Mouse (Mus musculus) heart, embryonic 12.5 days (tissue): Measurements from ENCODE around the gene Ngfr. TPM values are rescaled to one million over a fixed set of nuclear protein-coding genes. Genes with fewer than 3 reads are reported as not detected.
A peak's percentile ranks its signal among the peaks of the same experiment; 100 is the strongest.

ENCODE experiments used
- ATAC-seq: fragments of 200-750 bp; cut with Nextera tagmentation; 2 replicates; pipeline ENCODE4 v1.8.0; 2017; ENCODE audit warnings: moderate TSS enrichment, moderate library complexity; ENCODE audit not compliant: insufficient number of reproducible peaks, low FRiP score
- H3K27ac ChIP-seq: fragments of 300-500 bp; sonication (generic); 2 replicates; pipeline ENCODE4 v1.5.1; 2016; ENCODE audit warnings: mild to moderate bottlenecking, moderate library complexity; ENCODE audit not compliant: poor library complexity, severe bottlenecking
- H3K27me3 ChIP-seq: fragments of 300-500 bp; sonication (generic); replicated peaks from 2 replicates; pipeline ENCODE4 v1.6.1; 2016; ENCODE audit warnings: mild to moderate bottlenecking, moderate library complexity
- H3K36me3 ChIP-seq: fragments of 300-500 bp; sonication (generic); 2 replicates; pipeline ENCODE4 v1.6.1; 2016; ENCODE audit warnings: mild to moderate bottlenecking, moderate library complexity
- H3K4me1 ChIP-seq: fragments of 300-500 bp; sonication (generic); replicated peaks from 2 replicates; pipeline ENCODE4 v1.6.1; 2016; ENCODE audit warnings: mild to moderate bottlenecking
- H3K4me2 ChIP-seq: fragments of 300-500 bp; sonication (generic); 2 replicates; pipeline ENCODE4 v1.6.1; 2016; ENCODE audit warnings: mild to moderate bottlenecking, moderate library complexity
- H3K4me3 ChIP-seq: fragments of 300-500 bp; sonication (generic); 2 replicates; pipeline ENCODE4 v1.5.1; 2016; ENCODE audit warnings: mild to moderate bottlenecking
- H3K9ac ChIP-seq: fragments of 300-500 bp; sonication (generic); 2 replicates; pipeline ENCODE4 v1.6.1; 2016; ENCODE audit warnings: mild to moderate bottlenecking, moderate library complexity
- H3K9me3 ChIP-seq: fragments of 300-500 bp; sonication (generic); replicated peaks from 2 replicates; pipeline ENCODE4 v1.6.1; 2016; ENCODE audit warnings: mild to moderate bottlenecking, moderate library complexity
- whole genome bisulfite sequencing: fragments of 180-500 bp; shearing (Covaris S2); methylation state at CpG from one replicate; pipeline ENCODE4 v1.1.7; 2016; 5-methylcytosine and 5-hydroxymethylcytosine counted together
- polyA plus RNA-seq: library from polyadenylated mRNA; unstranded; fragments of >200 nt; fragmentation: Nextera tagmentation; extraction: Ambion mirVana; gene quantifications from 2 replicates; pipeline ENCODE4 v1.2.1, GENCODE M21; 2016

The Ngfr gene
- polyA plus RNA-seq, 1 experiment from 2014 or later = 3.9 TPM

- H3K36me3 ChIP-seq = no peaks in the 10 kb centered on the region
- no peaks in the 10 kb centered on the region for H3K9me3 ChIP-seq
- H3K4me3 ChIP-seq = no peak overlapping the region
- H3K27me3 ChIP-seq = peaks cover 19% of the 10 kb centered on the region
- 28% methylated on average over 18 of the region's 18 CpGs for WGBS
- no peak overlapping the region for H3K9ac ChIP-seq
- no peak for ATAC-seq
- H3K27ac ChIP-seq = no peak overlapping the region
- peak overlapping the region; percentile 28 for H3K4me2 ChIP-seq
- peaks cover 22% of the 10 kb centered on the region for H3K4me1 ChIP-seq
Measured at GRCm38 (mm10) chr11:95540637-95541385, 46.7 kb downstream of the Ngfr start.

DNA sequence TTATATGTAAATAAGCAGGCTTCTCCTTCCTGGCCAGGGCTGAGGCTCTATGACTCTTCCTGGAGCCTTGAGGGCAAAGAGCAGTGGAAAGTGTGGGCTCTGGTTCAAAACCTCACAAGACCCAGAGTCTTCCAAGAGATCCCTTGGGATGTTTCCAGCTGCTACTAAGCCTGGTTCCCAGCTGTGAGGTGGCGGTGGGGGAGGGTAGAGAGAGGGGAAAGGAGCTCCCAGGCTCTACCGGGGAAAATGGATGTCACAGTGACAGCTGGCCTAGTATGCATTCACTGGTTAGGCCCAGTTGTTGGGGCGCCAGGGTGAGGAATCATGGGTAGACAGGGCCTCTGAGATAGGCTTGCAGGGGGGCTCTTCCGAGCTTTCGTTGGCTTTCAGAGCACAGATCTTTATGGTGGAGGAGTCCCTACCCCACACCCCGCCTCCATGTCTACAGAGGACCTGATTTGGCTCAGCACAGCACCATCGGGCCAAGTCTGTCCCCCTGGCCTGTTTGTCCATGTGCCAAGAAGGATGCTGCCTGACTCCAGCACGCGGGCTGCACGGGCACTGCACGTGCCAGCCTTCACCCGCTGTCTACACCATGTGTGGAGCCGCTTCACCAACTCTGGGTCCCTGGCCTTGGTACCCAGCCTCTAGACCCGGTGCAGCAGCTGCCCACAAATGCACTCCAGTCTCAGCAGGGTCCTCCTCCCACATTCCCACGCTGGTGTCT, 49.0 kb downstream of the Ngfr start:
- ATAC-seq = no peak
- no peak overlapping the region for H3K9ac ChIP-seq
- H3K27me3 ChIP-seq = peaks cover 31% of the 10 kb centered on the region
- H3K4me2 ChIP-seq = no peak overlapping the region
- WGBS = 75% methylated on average over 15 of the region's 15 CpGs
- H3K4me1 ChIP-seq = peaks cover 19% of the 10 kb centered on the region
- no peaks in the 10 kb centered on the region for H3K9me3 ChIP-seq
- H3K27ac ChIP-seq = no peak overlapping the region
- H3K36me3 ChIP-seq = no peaks in the 10 kb centered on the region
- H3K4me3 ChIP-seq = no peak overlapping the region

- no peak overlapping the region for H3K9ac ChIP-seq
- peaks cover 27% of the 10 kb centered on the region for H3K27me3 ChIP-seq
- 19% methylated on average over 24 of the region's 24 CpGs for WGBS
- H3K4me3 ChIP-seq = no peak overlapping the region
- ATAC-seq = peak; percentile 76
- no peaks in the 10 kb centered on the region for H3K36me3 ChIP-seq
- no peaks in the 10 kb centered on the region for H3K4me1 ChIP-seq
- no peaks in the 10 kb centered on the region for H3K9me3 ChIP-seq
- H3K4me2 ChIP-seq = peak overlapping the region; percentile 48
- no peak overlapping the region for H3K27ac ChIP-seq
Measured at GRCm38 (mm10) chr11:95533484-95534160, 53.9 kb downstream of the Ngfr start.

GRCm38 (mm10) chr11:95532353-95533072, 55.0 kb downstream of the Ngfr start:
- no peaks in the 10 kb centered on the region for H3K9me3 ChIP-seq
- H3K9ac ChIP-seq = no peak overlapping the region
- no peak for ATAC-seq
- no peaks in the 10 kb centered on the region for H3K36me3 ChIP-seq
- no peak overlapping the region for H3K4me3 ChIP-seq
- no peaks in the 10 kb centered on the region for H3K4me1 ChIP-seq
- no peak overlapping the region for H3K4me2 ChIP-seq
- H3K27me3 ChIP-seq = peaks cover 27% of the 10 kb centered on the region
- WGBS = 66% methylated on average over 13 of the region's 13 CpGs
- no peak overlapping the region for H3K27ac ChIP-seq

DNA sequence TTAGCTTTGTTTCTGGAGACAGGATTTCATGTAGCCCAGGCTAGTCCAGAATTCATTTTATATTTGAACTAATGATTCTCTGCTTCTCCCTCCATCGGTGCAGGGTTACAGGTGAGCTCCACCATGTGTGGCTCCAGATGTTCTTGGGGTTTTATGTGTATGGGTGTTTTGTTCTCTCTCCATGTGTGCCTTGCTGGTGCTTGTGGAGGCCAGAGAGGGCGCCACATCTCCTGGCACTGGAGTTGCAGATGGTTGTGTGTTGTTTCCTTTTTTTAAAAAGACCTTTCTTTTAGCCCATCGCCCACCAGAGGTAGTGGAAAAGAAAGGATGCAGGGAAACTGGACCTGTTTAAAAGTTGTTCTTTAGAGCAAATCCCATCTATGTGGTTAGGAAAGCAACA, 59.3 kb downstream of the Ngfr start:
- no peak overlapping the region for H3K4me2 ChIP-seq
- no peak overlapping the region for H3K4me3 ChIP-seq
- 80% methylated on average over 3 of the region's 3 CpGs for WGBS
- no peaks in the 10 kb centered on the region for H3K9me3 ChIP-seq
- no peak overlapping the region for H3K27ac ChIP-seq
- no peaks in the 10 kb centered on the region for H3K4me1 ChIP-seq
- H3K27me3 ChIP-seq = peaks cover 18% of the 10 kb centered on the region
- H3K36me3 ChIP-seq = no peaks in the 10 kb centered on the region
- no peak overlapping the region for H3K9ac ChIP-seq
- no peak for ATAC-seq

DNA sequence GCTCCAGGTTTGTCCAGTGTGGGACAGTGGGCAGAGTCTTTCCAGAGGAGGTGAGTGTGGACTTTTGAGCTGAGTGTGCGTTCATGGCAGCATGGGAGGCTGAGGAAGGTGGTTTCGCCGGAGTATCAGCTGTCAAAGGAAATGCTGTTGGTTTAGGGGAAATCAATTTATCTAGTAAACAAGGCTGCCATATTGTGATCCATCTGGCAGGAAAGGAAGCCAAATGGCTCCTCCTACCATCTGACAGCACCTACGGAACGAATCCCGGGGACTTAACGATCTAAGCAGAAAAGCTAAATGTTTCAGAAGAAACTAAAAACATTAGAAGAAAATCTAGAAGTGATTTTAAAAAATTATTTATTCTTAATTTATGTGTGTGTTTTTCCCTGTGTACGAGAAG, 60.2 kb downstream of the Ngfr start:
- Histone ChIP-seq H3K9ac (no peak overlapping the region), H3K27me3 (peaks cover 13% of the 10 kb centered on the region; the same call in 1 of the 2 replicates), H3K4me1 (no peaks in the 10 kb centered on the region), H3K4me2 (no peak overlapping the region), H3K36me3 (no peaks in the 10 kb centered on the region), H3K9me3 (no peaks in the 10 kb centered on the region), H3K4me3 (no peak overlapping the region), H3K27ac (no peak overlapping the region)
- ATAC-seq = no peak
- 84% methylated on average over 8 of the region's 8 CpGs for WGBS

GRCm38 (mm10) chr11:95521563-95521962, 66.0 kb downstream of the Ngfr start:
- Histone ChIP-seq H3K4me2 (peak overlapping the region; percentile 65), H3K27ac (no peak overlapping the region), H3K4me1 (peaks cover 12% of the 10 kb centered on the region), H3K4me3 (peak overlapping the region; percentile 19), H3K9me3 (no peaks in the 10 kb centered on the region), H3K9ac (no peak overlapping the region), H3K27me3 (peaks cover 31% of the 10 kb centered on the region), H3K36me3 (no peaks in the 10 kb centered on the region)
- ATAC-seq = 0 out of 2 replicates have a peak, but pooled peaks have one; percentile 31
- 1% methylated on average over 13 of the region's 13 CpGs for WGBS

GRCm38 (mm10) chr11:95520456-95521072, 67.0 kb downstream of the Ngfr start:
- WGBS = 9% methylated on average over 27 of the region's 27 CpGs
- Histone ChIP-seq H3K4me3 (peak overlapping the region; percentile 22), H3K27ac (no peak overlapping the region), H3K9me3 (no peaks in the 10 kb centered on the region), H3K27me3 (peaks cover 41% of the 10 kb centered on the region), H3K4me1 (peaks cover 19% of the 10 kb centered on the region), H3K36me3 (no peaks in the 10 kb centered on the region), H3K9ac (no peak overlapping the region), H3K4me2 (peak overlapping the region; percentile 65)
- ATAC-seq = peak; percentile 55; the same call in 1 of the 2 replicates

- H3K4me2 ChIP-seq = no peak overlapping the region
- H3K4me3 ChIP-seq = no peak overlapping the region
- no peak overlapping the region for H3K27ac ChIP-seq
- peaks cover 45% of the 10 kb centered on the region for H3K27me3 ChIP-seq
- H3K9ac ChIP-seq = no peak overlapping the region
- no peak for ATAC-seq
- no peaks in the 10 kb centered on the region for H3K9me3 ChIP-seq
- peaks cover 21% of the 10 kb centered on the region for H3K4me1 ChIP-seq
- no peaks in the 10 kb centered on the region for H3K36me3 ChIP-seq
- WGBS = 67% methylated on average over 3 of the region's 3 CpGs
Measured at GRCm38 (mm10) chr11:95519996-95520395, 67.5 kb downstream of the Ngfr start.

GRCm38 (mm10) chr11:95519299-95519698, 68.2 kb downstream of the Ngfr start:
- no peak overlapping the region for H3K4me3 ChIP-seq
- H3K4me2 ChIP-seq = no peak overlapping the region
- peaks cover 21% of the 10 kb centered on the region for H3K4me1 ChIP-seq
- no peak for ATAC-seq
- WGBS = 52% methylated on average over 10 of the region's 10 CpGs
- H3K9ac ChIP-seq = no peak overlapping the region
- H3K27me3 ChIP-seq = peaks cover 45% of the 10 kb centered on the region
- no peaks in the 10 kb centered on the region for H3K9me3 ChIP-seq
- no peaks in the 10 kb centered on the region for H3K36me3 ChIP-seq
- no peak overlapping the region for H3K27ac ChIP-seq
